Mouse (Mus musculus) NIH3T3 (cell line): ENCODE data around the gene Ppfia1.

ENCODE experiments used
- DNase-seq: peaks from one replicate; pipeline ENCODE4 v3.0.0-alpha.2; 2012; ENCODE audit warnings: low read depth

Ppfia1 gene

GRCm38 (mm10) chr7:144427460-144427859, 126.1 kb downstream of the Ppfia1 start:
- DNase-seq, result no peak
